Comparison of ENCODE assay signal across 15 mouse cellular contexts in genomic region chr2:105298888-105299287, GRCm38 (mm10).
A peak's percentile ranks its signal among the peaks of the same experiment; 100 is the strongest.
DNase-seq lines count a peak whose midpoint lies in the region; ATAC-seq and TF ChIP-seq lines count a peak whose summit lies in the region.
"Had no signal": no experiment of that assay in that cellular context is flagged by ENCODE, and none has a peak within 500 bp of the region (broad histone marks: within the 10 kb centered on the region; RNA-seq: fewer than 3 reads in every experiment).

No protein-coding gene starts in this region.

- no peak overlapping the region for H3K27ac ChIP-seq in forebrain, postnatal 0 days (ENCODE audit: low read depth, low read length)
- H3K27ac ChIP-seq in forebrain, embryonic 11.5 days (ENCODE audit: low read depth, low read length) = no peak overlapping the region
- H3K27ac ChIP-seq in lung, embryonic 14.5 days (ENCODE audit: low read depth) = no peak overlapping the region
- H3K27ac ChIP-seq: embryonic facial prominence, embryonic 13.5 days; heart, embryonic 15.5 days; limb, embryonic 13.5 days; neural tube, embryonic 12.5 days had no signal

- no peaks in the 10 kb centered on the region for H3K4me1 ChIP-seq in forebrain, postnatal 0 days (ENCODE audit: insufficient read depth)
- no peaks in the 10 kb centered on the region for H3K4me1 ChIP-seq in forebrain, embryonic 11.5 days (replicated peaks; ENCODE audit: control insufficient read depth, insufficient read depth, low read length)
- H3K4me1 ChIP-seq in lung, embryonic 14.5 days (ENCODE audit: insufficient read depth) = no peaks in the 10 kb centered on the region
- H3K4me1 ChIP-seq: limb, embryonic 13.5 days; neural tube, embryonic 12.5 days had no signal

- TF ChIP-seq CTCF in forebrain, postnatal 0 days (IDR thresholded peaks at IDR 0.05; ENCODE audit: low read depth) = 0 out of 2 replicates have a peak, but pooled peaks have one; percentile 24
- peak; percentile 45 for TF ChIP-seq CTCF in lung, embryonic 14.5 days (IDR thresholded peaks at IDR 0.05; ENCODE audit: low read depth)

- no peaks in the 10 kb centered on the region for H3K36me3 ChIP-seq in forebrain, postnatal 0 days (ENCODE audit: insufficient read depth)
- H3K36me3 ChIP-seq in forebrain, embryonic 11.5 days (ENCODE audit: control insufficient read depth, insufficient read depth, low read length) = no peaks in the 10 kb centered on the region
- H3K36me3 ChIP-seq in lung, embryonic 14.5 days (ENCODE audit: insufficient read depth) = no peaks in the 10 kb centered on the region
- H3K36me3 ChIP-seq: embryonic facial prominence, embryonic 13.5 days; heart, embryonic 15.5 days; limb, embryonic 13.5 days; neural tube, embryonic 12.5 days had no signal

- H3K4me3 ChIP-seq in forebrain, postnatal 0 days (ENCODE audit: low read depth, low read length) = no peak overlapping the region
- H3K4me3 ChIP-seq in forebrain, embryonic 11.5 days (ENCODE audit: low read depth, low read length) = no peak overlapping the region
- H3K4me3 ChIP-seq in lung, embryonic 14.5 days (ENCODE audit: low read depth, low read length) = no peak overlapping the region
- H3K4me3 ChIP-seq: embryonic facial prominence, embryonic 13.5 days; heart, embryonic 15.5 days; limb, embryonic 13.5 days; neural tube, embryonic 12.5 days had no signal

- WGBS in forebrain, postnatal 0 days = 97% methylated on average over 1 of the region's 1 CpGs
- 89% methylated on average over 1 of the region's 1 CpGs for WGBS in forebrain, embryonic 11.5 days
- 92% methylated on average over 1 of the region's 1 CpGs for WGBS in lung, embryonic 14.5 days

- ATAC-seq in forebrain, postnatal 0 days = no peak
- ATAC-seq in forebrain, embryonic 11.5 days (replicated peaks; ENCODE audit: low FRiP score) = no peak
- no peak for ATAC-seq in lung, embryonic 14.5 days (ENCODE audit: insufficient read depth)
- ATAC-seq in megakaryocyte-erythroid progenitor cell, adult 5-6 weeks (replicated peaks; ENCODE audit: low FRiP score, low TSS enrichment, poor library complexity, severe bottlenecking) = 0 out of 2 replicates have a peak, but pooled peaks have one; percentile 59

- H3K9me3 ChIP-seq in forebrain, postnatal 0 days (ENCODE audit: low read length) = peaks cover 4% of the 10 kb centered on the region; the same call in 1 of the 2 replicates
- no peaks in the 10 kb centered on the region for H3K9me3 ChIP-seq in forebrain, embryonic 11.5 days (ENCODE audit: control insufficient read depth, low read length)
- H3K9me3 ChIP-seq in lung, embryonic 14.5 days (ENCODE audit: low read depth, low read length) = no peaks in the 10 kb centered on the region
- H3K9me3 ChIP-seq: heart, embryonic 15.5 days; limb, embryonic 13.5 days; neural tube, embryonic 12.5 days had no signal

- H3K9ac ChIP-seq in forebrain, postnatal 0 days = no peak overlapping the region
- H3K9ac ChIP-seq in forebrain, embryonic 11.5 days (ENCODE audit: low read length) = no peak overlapping the region
- no peak overlapping the region for H3K9ac ChIP-seq in lung, embryonic 14.5 days
- H3K9ac ChIP-seq: embryonic facial prominence, embryonic 13.5 days; heart, embryonic 15.5 days; limb, embryonic 13.5 days; neural tube, embryonic 12.5 days had no signal

- peaks cover 6% of the 10 kb centered on the region; the same call in 1 of the 2 replicates for H3K27me3 ChIP-seq in forebrain, postnatal 0 days (ENCODE audit: insufficient read depth, low read length)
- no peaks in the 10 kb centered on the region for H3K27me3 ChIP-seq in forebrain, embryonic 11.5 days (ENCODE audit: control insufficient read depth, insufficient read depth, low read length)
- no peaks in the 10 kb centered on the region for H3K27me3 ChIP-seq in lung, embryonic 14.5 days (ENCODE audit: insufficient read depth, low read length)
- H3K27me3 ChIP-seq: heart, embryonic 15.5 days; limb, embryonic 13.5 days; neural tube, embryonic 12.5 days had no signal

- no peak for DNase-seq in forebrain, postnatal 0 days
- DNase-seq in forebrain, embryonic 11.5 days (ENCODE audit: low spot score) = no peak
- DNase-seq in lung, embryonic 14.5 days = peak; percentile 11
- DNase-seq in lung, adult 18-20 months = no peak
- peak; percentile 65 for DNase-seq in R1 (ENCODE audit: low read depth, low spot score)
- DNase-seq in embryo, embryonic 9.5 days (ENCODE audit: extremely low spot score) = no peak
- no peak for DNase-seq in cerebellum, adult 18-20 months
- DNase-seq: cerebellum, adult 2 months; layer of hippocampus, adult 9-11 months; right cerebral cortex, postnatal 14 days had no signal

- no peak overlapping the region for H3K4me2 ChIP-seq in forebrain, postnatal 0 days (ENCODE audit: low read depth)
- H3K4me2 ChIP-seq in forebrain, embryonic 11.5 days (ENCODE audit: low read depth, low read length, severe bottlenecking) = no peak overlapping the region
- H3K4me2 ChIP-seq in lung, embryonic 14.5 days = no peak overlapping the region
- H3K4me2 ChIP-seq: embryonic facial prominence, embryonic 13.5 days; heart, embryonic 15.5 days; limb, embryonic 13.5 days; neural tube, embryonic 12.5 days had no signal

Comparison
In these comparisons a context has a peak if more than half of its experiments do, and no peak if none do; other contexts are left out.
1. DNase-seq: peak in lung, embryonic 14.5 days (single experiment) and R1 (single experiment); none in forebrain, postnatal 0 days (single experiment), forebrain, embryonic 11.5 days (single experiment), lung, adult 18-20 months (0 of 2), embryo, embryonic 9.5 days (single experiment) and cerebellum, adult 18-20 months (0 of 2).